Mouse (Mus musculus): ENCODE measurements at regions not wholly inside any gene's neighbourhood (a gene's known extent, or its start where the extent isn't known, plus 50 kb on each side); places are given as distances from the start of the nearest gene placed in this dataset.

DNA sequence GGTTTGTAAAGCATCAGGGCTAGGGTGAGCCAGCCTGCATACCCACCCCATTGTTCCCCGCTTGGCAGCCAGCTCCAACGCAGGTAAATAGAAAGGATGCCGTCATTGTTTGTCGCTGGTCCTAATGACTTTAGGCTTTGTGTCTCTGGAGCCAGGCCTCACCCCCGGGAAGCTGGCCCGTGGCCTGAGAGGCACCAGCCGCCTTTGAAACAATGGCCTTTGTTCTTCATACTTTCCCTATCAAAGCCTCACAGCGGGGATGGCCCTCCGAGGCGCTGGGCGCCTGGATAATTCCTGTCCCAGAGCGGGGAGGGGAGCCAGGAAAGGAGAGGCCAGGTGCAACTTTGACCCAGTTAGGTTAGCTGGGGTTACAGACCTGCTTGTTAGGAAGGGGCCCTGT is 495.0 kb downstream of the Med13l start:
- Histone ChIP-seq H3K4me3 (no peak overlapping the region), H3K36me3 (ENCODE audit: control insufficient read depth, insufficient read depth) (no peaks in the 10 kb centered on the region), H3K79me2 (ENCODE audit: control insufficient read depth, insufficient read depth) (no peaks in the 10 kb centered on the region), H3ac (ENCODE audit: control insufficient read depth, insufficient read length) (no peak overlapping the region), H3K4me2 (ENCODE audit: low read depth) (no peak overlapping the region), H3K27me3 (ENCODE audit: control insufficient read depth, insufficient read depth, insufficient read length) (no peaks in the 10 kb centered on the region)
- TF ChIP-seq MYOD1 (IDR thresholded peaks at IDR 0.05; ENCODE audit: control insufficient read depth in 1 of 3, insufficient read length in 2 of 3, low read depth in 2 of 3) (no peak), POLR2A (IDR thresholded peaks at IDR 0.05; ENCODE audit: insufficient read length, low read depth) (no peak), SRF (IDR thresholded peaks at IDR 0.05; ENCODE audit: control insufficient read depth, insufficient read length, low read depth) (no peak), E2F4 (IDR thresholded peaks at IDR 0.05; ENCODE audit: insufficient read depth) (no peak), TCF3 (IDR thresholded peaks at IDR 0.05; ENCODE audit: insufficient read length, low read depth) (no peak)

DNA sequence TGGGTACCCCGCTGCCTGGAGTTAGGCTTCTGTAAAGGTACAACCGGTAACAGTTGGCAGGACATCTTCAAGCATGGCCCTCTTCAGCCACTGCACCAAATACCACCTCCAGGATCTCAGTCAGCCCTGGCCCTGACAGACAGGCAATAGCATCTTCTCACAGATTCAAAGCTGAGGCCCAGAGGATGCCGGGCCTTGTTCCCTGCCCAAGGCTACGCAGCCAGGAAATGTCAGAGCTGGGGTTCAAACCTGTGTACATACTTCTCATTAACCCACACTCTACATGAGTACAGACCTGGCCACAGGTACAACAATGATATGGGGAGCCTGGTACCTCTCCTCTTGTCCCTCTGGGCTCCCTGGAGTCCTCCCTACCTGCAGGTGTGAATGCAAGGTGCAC is 497.3 kb downstream of the Med13l start:
- H3K4me3 ChIP-seq, result no peak overlapping the region
- no peaks in the 10 kb centered on the region for H3K36me3 ChIP-seq (ENCODE audit: control insufficient read depth, insufficient read depth)
- no peak overlapping the region for H3K4me2 ChIP-seq (ENCODE audit: low read depth)
- no peak overlapping the region for H3ac ChIP-seq (ENCODE audit: control insufficient read depth, insufficient read length)
- no peak for TF ChIP-seq TCF3 (IDR thresholded peaks at IDR 0.05; ENCODE audit: insufficient read length, low read depth)
- no peak for TF ChIP-seq SRF (IDR thresholded peaks at IDR 0.05; ENCODE audit: control insufficient read depth, insufficient read length, low read depth)
- no peak for TF ChIP-seq MYOG (IDR thresholded peaks at IDR 0.05; ENCODE audit: control insufficient read depth in 1 of 3, insufficient read depth in 1 of 3, insufficient read length in 2 of 3, low read depth in 2 of 3)
- TF ChIP-seq MYOD1 (IDR thresholded peaks at IDR 0.05; ENCODE audit: control insufficient read depth in 1 of 3, insufficient read length in 2 of 3, low read depth in 2 of 3), result no peak
- no peak for TF ChIP-seq MAX (IDR thresholded peaks at IDR 0.05; ENCODE audit: low read depth)
- TF ChIP-seq POLR2A (IDR thresholded peaks at IDR 0.05; ENCODE audit: insufficient read length, low read depth), result no peak
- no peak for TF ChIP-seq TCF12 (IDR thresholded peaks at IDR 0.05; ENCODE audit: insufficient read depth, poor library complexity, severe bottlenecking)
- TF ChIP-seq POLR2AphosphoS2 (IDR thresholded peaks at IDR 0.05; ENCODE audit: insufficient read length, low read depth), result no peak
- no peak for TF ChIP-seq USF1 (IDR thresholded peaks at IDR 0.05; ENCODE audit: low read depth)
- TF ChIP-seq CEBPB (IDR thresholded peaks at IDR 0.05; ENCODE audit: insufficient read depth, poor library complexity, severe bottlenecking), result no peak
- no peak for TF ChIP-seq REST (IDR thresholded peaks at IDR 0.05; ENCODE audit: insufficient read depth, insufficient read length)
- no peak for TF ChIP-seq E2F4 (IDR thresholded peaks at IDR 0.05; ENCODE audit: insufficient read depth)
- H3K27me3 ChIP-seq (ENCODE audit: control insufficient read depth, insufficient read depth, insufficient read length), result no peaks in the 10 kb centered on the region
- H3K79me2 ChIP-seq (ENCODE audit: control insufficient read depth, insufficient read depth), result no peaks in the 10 kb centered on the region

DNA sequence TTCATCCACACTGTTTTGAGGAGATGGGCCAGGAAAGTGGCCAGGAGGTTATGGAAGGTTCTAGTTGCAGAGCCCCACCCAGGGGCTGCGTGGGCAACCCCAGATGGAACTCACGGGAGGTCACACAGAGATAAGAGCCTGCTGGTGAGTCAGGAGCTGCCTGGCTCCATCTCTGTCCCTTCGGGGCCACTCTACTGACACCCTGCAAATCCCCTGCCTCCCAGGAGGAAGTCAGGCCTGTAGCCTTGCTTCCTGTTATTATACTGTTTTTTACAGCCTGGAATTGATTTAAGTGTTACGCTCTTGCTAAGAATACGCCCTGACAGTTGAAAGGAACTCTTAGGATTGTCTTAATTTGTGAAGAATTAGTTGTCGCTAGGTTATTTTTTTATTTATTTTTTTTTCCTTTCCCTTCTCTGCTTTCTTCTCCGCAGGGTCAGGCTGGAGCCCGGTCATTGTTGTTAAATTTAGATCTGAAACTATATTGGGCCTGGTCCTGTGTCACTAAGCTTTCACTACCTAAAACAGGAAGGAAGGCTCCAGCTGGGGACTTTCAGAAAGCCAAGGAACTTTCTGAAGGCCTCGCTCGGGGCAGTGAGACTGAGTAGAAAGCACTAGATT is 497.9 kb downstream of the Med13l start:
- no peak for TF ChIP-seq MYOG (IDR thresholded peaks at IDR 0.05; ENCODE audit: control insufficient read depth in 1 of 3, insufficient read depth in 1 of 3, insufficient read length in 2 of 3, low read depth in 2 of 3)
- TF ChIP-seq MAX (IDR thresholded peaks at IDR 0.05; ENCODE audit: low read depth), result no peak
- no peak for TF ChIP-seq POLR2A (IDR thresholded peaks at IDR 0.05; ENCODE audit: insufficient read length, low read depth)
- TF ChIP-seq TCF12 (IDR thresholded peaks at IDR 0.05; ENCODE audit: insufficient read depth, poor library complexity, severe bottlenecking), result no peak
- no peak for TF ChIP-seq REST (IDR thresholded peaks at IDR 0.05; ENCODE audit: insufficient read depth, insufficient read length)

GRCm38 (mm10) chr5:119059223-119059622 is 498.7 kb downstream of the Med13l start:
- Histone ChIP-seq H3K36me3 (ENCODE audit: control insufficient read depth, insufficient read depth) (no peaks in the 10 kb centered on the region), H3ac (ENCODE audit: control insufficient read depth, insufficient read length) (no peak overlapping the region), H3K79me2 (ENCODE audit: control insufficient read depth, insufficient read depth) (no peaks in the 10 kb centered on the region), H3K4me3 (no peak overlapping the region), H3K27me3 (ENCODE audit: control insufficient read depth, insufficient read depth, insufficient read length) (no peaks in the 10 kb centered on the region), H3K4me2 (ENCODE audit: low read depth) (no peak overlapping the region)
- TF ChIP-seq SRF (IDR thresholded peaks at IDR 0.05; ENCODE audit: control insufficient read depth, insufficient read length, low read depth) (no peak), TCF3 (IDR thresholded peaks at IDR 0.05; ENCODE audit: insufficient read length, low read depth) (no peak), MAX (IDR thresholded peaks at IDR 0.05; ENCODE audit: low read depth) (no peak), MYOG (IDR thresholded peaks at IDR 0.05; ENCODE audit: control insufficient read depth in 1 of 3, insufficient read depth in 1 of 3, insufficient read length in 2 of 3, low read depth in 2 of 3) (no peak), CEBPB (IDR thresholded peaks at IDR 0.05; ENCODE audit: insufficient read depth, poor library complexity, severe bottlenecking) (no peak), REST (IDR thresholded peaks at IDR 0.05; ENCODE audit: insufficient read depth, insufficient read length) (no peak), POLR2AphosphoS2 (IDR thresholded peaks at IDR 0.05; ENCODE audit: insufficient read length, low read depth) (no peak), USF1 (IDR thresholded peaks at IDR 0.05; ENCODE audit: low read depth) (no peak), MYOD1 (IDR thresholded peaks at IDR 0.05; ENCODE audit: control insufficient read depth in 1 of 3, insufficient read length in 2 of 3, low read depth in 2 of 3) (no peak), TCF12 (IDR thresholded peaks at IDR 0.05; ENCODE audit: insufficient read depth, poor library complexity, severe bottlenecking) (no peak), E2F4 (IDR thresholded peaks at IDR 0.05; ENCODE audit: insufficient read depth) (no peak), POLR2A (IDR thresholded peaks at IDR 0.05; ENCODE audit: insufficient read length, low read depth) (no peak)

More for the DNA sequence above, 497.9 kb downstream of the Med13l start:
- Histone ChIP-seq H3K36me3 (ENCODE audit: control insufficient read depth, insufficient read depth) (no peaks in the 10 kb centered on the region), H3K27me3 (ENCODE audit: control insufficient read depth, insufficient read depth, insufficient read length) (no peaks in the 10 kb centered on the region), H3K4me2 (ENCODE audit: low read depth) (no peak overlapping the region), H3ac (ENCODE audit: control insufficient read depth, insufficient read length) (no peak overlapping the region), H3K4me3 (no peak overlapping the region), H3K79me2 (ENCODE audit: control insufficient read depth, insufficient read depth) (no peaks in the 10 kb centered on the region)

DNA sequence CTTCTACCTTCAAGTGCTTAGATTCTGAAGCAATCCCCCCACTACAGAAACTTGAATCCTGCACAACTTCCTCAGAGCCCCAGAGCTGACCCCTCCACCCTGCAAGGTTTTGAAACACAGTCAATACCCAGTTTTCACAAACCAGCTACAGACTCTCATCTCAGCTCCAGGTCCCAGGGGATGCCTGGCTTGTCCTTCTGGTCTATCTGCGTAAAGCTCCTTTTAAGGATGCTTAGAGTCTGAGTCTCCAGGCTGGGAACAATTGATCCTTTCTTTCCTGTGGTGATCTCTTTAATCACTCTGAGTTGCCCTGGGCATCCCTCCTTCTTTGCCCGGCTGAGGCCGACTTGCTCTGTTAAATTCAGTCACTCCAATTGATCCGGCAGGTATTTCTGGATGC is 500.4 kb downstream of the Med13l start:
- Histone ChIP-seq H3K36me3 (ENCODE audit: control insufficient read depth, insufficient read depth) (no peaks in the 10 kb centered on the region), H3ac (ENCODE audit: control insufficient read depth, insufficient read length) (no peak overlapping the region), H3K4me2 (ENCODE audit: low read depth) (no peak overlapping the region), H3K4me3 (no peak overlapping the region), H3K79me2 (ENCODE audit: control insufficient read depth, insufficient read depth) (no peaks in the 10 kb centered on the region), H3K27me3 (ENCODE audit: control insufficient read depth, insufficient read depth, insufficient read length) (no peaks in the 10 kb centered on the region)
- TF ChIP-seq MYOG (IDR thresholded peaks at IDR 0.05; ENCODE audit: control insufficient read depth in 1 of 3, insufficient read depth in 1 of 3, insufficient read length in 2 of 3, low read depth in 2 of 3) (no peak), CEBPB (IDR thresholded peaks at IDR 0.05; ENCODE audit: insufficient read depth, poor library complexity, severe bottlenecking) (no peak), TCF3 (IDR thresholded peaks at IDR 0.05; ENCODE audit: insufficient read length, low read depth) (no peak), POLR2A (IDR thresholded peaks at IDR 0.05; ENCODE audit: insufficient read length, low read depth) (no peak), POLR2AphosphoS2 (IDR thresholded peaks at IDR 0.05; ENCODE audit: insufficient read length, low read depth) (no peak), TCF12 (IDR thresholded peaks at IDR 0.05; ENCODE audit: insufficient read depth, poor library complexity, severe bottlenecking) (no peak)
